Mouse (Mus musculus): ENCODE results near the gene H13. TPM values are rescaled to one million over a fixed set of nuclear protein-coding genes. Genes with fewer than 3 reads are reported as not detected.

The H13 gene
- polyA plus RNA-seq (2017; shearing (Covaris generic)), result 223 TPM

GRCm38 (mm10) chr2:152669256-152669638 is at the start of gene H13:
TSS of gene H13 (plus strand) at chr2:152669461.

GRCm38 (mm10) chr2:152622953-152623352 is 46.3 kb upstream of the H13 start, which contains the start of gene Defb25:
TSS of gene Defb25 (minus strand) at chr2:152623053.

GRCm38 (mm10) chr2:152626774-152627591 is 42.3 kb upstream of the H13 start, which contains the start of gene Rem1:
TSS of gene Rem1 (plus strand) at chr2:152626951.

GRCm38 (mm10) chr2:152686806-152687267 is 17.6 kb downstream of the H13 start, which contains the start of gene Mcts2:
TSS of gene Mcts2 (plus strand) at chr2:152687035.

GRCm38 (mm10) chr2:152736090-152736601 is 66.9 kb downstream of the H13 start, which contains the start of gene Id1:
TSS of gene Id1 (plus strand) at chr2:152736251.

GRCm38 (mm10) chr2:152753944-152754711 is 84.9 kb downstream of the H13 start, which contains the start of gene Cox4i2:
TSS of gene Cox4i2 (plus strand) at chr2:152754173.

Other genes starting within 250 kb of the H13 start
- gene Defb23, start 204.8 kb upstream of the H13 start, polyA plus RNA-seq (2017; shearing (Covaris generic)), result not detected
- gene Defb20, start 192.4 kb upstream of the H13 start, polyA plus RNA-seq (2017; shearing (Covaris generic)), result not detected
- not detected for gene Defb22, start 179.3 kb upstream of the H13 start, polyA plus RNA-seq (2017; shearing (Covaris generic))
- not detected for gene Defb26, start 157.8 kb upstream of the H13 start, polyA plus RNA-seq (2017; shearing (Covaris generic))
- not detected for gene Defb28, start 151.2 kb upstream of the H13 start, polyA plus RNA-seq (2017; shearing (Covaris generic))
- gene Defb29, start 129.4 kb upstream of the H13 start, polyA plus RNA-seq (2017; shearing (Covaris generic)), result not detected
- gene Gm17416, start 100.1 kb upstream of the H13 start, polyA plus RNA-seq (2017; shearing (Covaris generic)), result not detected
- gene Defb21, start 96.7 kb upstream of the H13 start, polyA plus RNA-seq (2017; shearing (Covaris generic)), result not detected
- gene Defb19, start 89.1 kb upstream of the H13 start, polyA plus RNA-seq (2017; shearing (Covaris generic)), result not detected
- gene Defb45, start 70.1 kb upstream of the H13 start, polyA plus RNA-seq (2017; shearing (Covaris generic)), result not detected
- not detected for gene Defb36, start 65.1 kb upstream of the H13 start, polyA plus RNA-seq (2017; shearing (Covaris generic))
- not detected for gene Defb25, start 46.4 kb upstream of the H13 start, polyA plus RNA-seq (2017; shearing (Covaris generic))
- not detected for gene Rem1, start 42.5 kb upstream of the H13 start, polyA plus RNA-seq (2017; shearing (Covaris generic))
- gene Mcts2, start 17.6 kb downstream of the H13 start, polyA plus RNA-seq (2017; shearing (Covaris generic)), result 5.3 TPM
- gene Id1, start 66.8 kb downstream of the H13 start, polyA plus RNA-seq (2017; shearing (Covaris generic)), result 1.4 TPM
- gene Cox4i2, start 84.7 kb downstream of the H13 start, polyA plus RNA-seq (2017; shearing (Covaris generic)), result not detected
- gene Bcl2l1, start 162.3 kb downstream of the H13 start, polyA plus RNA-seq (2017; shearing (Covaris generic)), result 67.2 TPM
- gene Tpx2, start 178.5 kb downstream of the H13 start, polyA plus RNA-seq (2017; shearing (Covaris generic)), result 2.8 TPM
- gene Mylk2, start 241.9 kb downstream of the H13 start, polyA plus RNA-seq (2017; shearing (Covaris generic)), result not detected

All from CD4-positive, CD25-positive, alpha-beta regulatory T cell (primary cell).